ENCODE assay signal across 22 mouse cellular contexts in the genomic region with DNA sequence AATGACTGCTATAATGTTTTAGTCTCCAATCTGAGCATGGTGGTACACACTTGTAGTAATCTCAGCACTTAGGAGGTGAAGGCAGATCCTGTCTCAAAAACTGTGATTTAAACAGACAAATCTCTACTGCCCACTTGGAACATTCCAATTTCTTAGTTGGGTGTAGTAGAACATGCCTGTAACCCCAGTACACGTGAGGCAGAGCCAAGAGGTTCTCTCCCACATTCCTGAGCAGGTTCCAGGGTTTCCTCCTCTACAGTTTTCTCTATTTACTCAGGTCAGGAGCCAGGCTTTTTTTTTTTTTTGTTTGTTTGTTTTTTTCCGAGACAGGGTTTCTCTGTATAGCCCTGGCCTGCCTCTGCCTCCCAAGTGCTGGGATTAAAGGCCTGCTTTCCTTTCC. TPM values are rescaled to one million over a fixed set of nuclear protein-coding genes. Genes with fewer than 3 reads are reported as not detected.
DNase-seq lines count a peak whose midpoint lies in the region; ATAC-seq and TF ChIP-seq lines count a peak whose summit lies in the region.
"Had no signal": no experiment of that assay in that cellular context is flagged by ENCODE, and none has a peak within 500 bp of the region (broad histone marks: within the 10 kb centered on the region; RNA-seq: fewer than 3 reads in every experiment).

No protein-coding gene starts in this region.

- H3K4me1 ChIP-seq in heart, embryonic 13.5 days = peaks cover 34% of the 10 kb centered on the region
- no peaks in the 10 kb centered on the region; the same call in 1 of the 2 replicates for H3K4me1 ChIP-seq in heart, adult 2 months (ENCODE audit: control insufficient read depth, insufficient read depth, low read length)
- H3K4me1 ChIP-seq in stomach, postnatal 0 days (replicated peaks; ENCODE audit: control insufficient read depth, insufficient read depth) = no peaks in the 10 kb centered on the region
- H3K4me1 ChIP-seq in kidney, adult 2 months (ENCODE audit: control insufficient read depth, insufficient read depth, low read length) = 0 out of 2 replicates have a peak, but pooled peaks cover 2% of the 10 kb centered on the region

- TF ChIP-seq POLR2A in heart, adult 2 months (IDR thresholded peaks at IDR 0.05; ENCODE audit: insufficient read depth, low read depth, low read length) = no peak
- TF ChIP-seq POLR2A in kidney, adult 2 months (IDR thresholded peaks at IDR 0.05; ENCODE audit: low read depth, low read length) = no peak

- no peaks in the 10 kb centered on the region for H3K79me2 ChIP-seq in heart, adult 2 months (replicated peaks; ENCODE audit: control insufficient read depth, insufficient read depth, low read length)

- no peak overlapping the region for H3K4me3 ChIP-seq in heart, embryonic 13.5 days
- H3K4me3 ChIP-seq in heart, adult 2 months = no peak overlapping the region
- no peak overlapping the region for H3K4me3 ChIP-seq in stomach, postnatal 0 days (ENCODE audit: low read depth, low read length)
- H3K4me3 ChIP-seq in kidney, adult 2 months (ENCODE audit: insufficient read depth, low read depth, low read length) = no peak overlapping the region
- H3K4me3 ChIP-seq: embryonic facial prominence, embryonic 13.5 days; forebrain, embryonic 10.5 days; forebrain, embryonic 15.5 days; heart, embryonic 10.5 days; heart, embryonic 15.5 days; hindbrain, embryonic 15.5 days had no signal

- no peaks in the 10 kb centered on the region for H3K9me3 ChIP-seq in heart, embryonic 13.5 days
- H3K9me3 ChIP-seq in stomach, postnatal 0 days (ENCODE audit: control insufficient read depth, low read length) = no peaks in the 10 kb centered on the region
- H3K9me3 ChIP-seq: embryonic facial prominence, embryonic 13.5 days; forebrain, embryonic 10.5 days; forebrain, embryonic 15.5 days; G1E; heart, embryonic 10.5 days; heart, embryonic 15.5 days; hindbrain, embryonic 15.5 days had no signal

- TF ChIP-seq EP300 in heart, adult 2 months (IDR thresholded peaks at IDR 0.05; ENCODE audit: insufficient read depth, low read depth, low read length) = no peak
- TF ChIP-seq EP300 in stomach, postnatal 0 days (optimal IDR thresholded peaks at IDR 0.05) = no peak

- intact Hi-C loops in heart, adult 2 months (cut with DNase I) = no loop called here

- H3K27ac ChIP-seq in heart, embryonic 13.5 days (replicated peaks) = 0 out of 2 replicates have a peak overlapping the region, but pooled peaks have one; percentile 24
- H3K27ac ChIP-seq in heart, adult 2 months = no peak overlapping the region
- H3K27ac ChIP-seq in stomach, postnatal 0 days (replicated peaks) = no peak overlapping the region
- H3K27ac ChIP-seq in kidney, adult 2 months (ENCODE audit: insufficient read depth, low read depth, low read length) = no peak overlapping the region
- H3K27ac ChIP-seq: embryonic facial prominence, embryonic 13.5 days; forebrain, embryonic 10.5 days; forebrain, embryonic 15.5 days; heart, embryonic 10.5 days; heart, embryonic 15.5 days; hindbrain, embryonic 15.5 days had no signal

- no peak overlapping the region for H3K9ac ChIP-seq in heart, embryonic 13.5 days
- no peak overlapping the region for H3K9ac ChIP-seq in heart, adult 2 months (ENCODE audit: low read depth, low read length)
- no peak overlapping the region for H3K9ac ChIP-seq in stomach, postnatal 0 days (ENCODE audit: low read length)
- H3K9ac ChIP-seq: embryonic facial prominence, embryonic 13.5 days; forebrain, embryonic 15.5 days; heart, embryonic 15.5 days; hindbrain, embryonic 15.5 days had no signal

- no peak for TF ChIP-seq CTCF in heart, adult 2 months (IDR thresholded peaks at IDR 0.05)
- TF ChIP-seq CTCF in stomach, postnatal 0 days (IDR thresholded peaks at IDR 0.05; ENCODE audit: low read depth) = no peak
- TF ChIP-seq CTCF in kidney, adult 2 months (conservative IDR thresholded peaks at IDR 0.05; ENCODE audit: insufficient read depth, insufficient read length, low read depth, low read length) = no peak

- H3K36me3 ChIP-seq in heart, embryonic 13.5 days = peaks cover 29% of the 10 kb centered on the region
- no peaks in the 10 kb centered on the region for H3K36me3 ChIP-seq in heart, adult 2 months (ENCODE audit: control insufficient read depth, insufficient read depth, low read length)
- H3K36me3 ChIP-seq in stomach, postnatal 0 days (ENCODE audit: control insufficient read depth, insufficient read depth, low read length) = peaks cover 8% of the 10 kb centered on the region
- no peaks in the 10 kb centered on the region for H3K36me3 ChIP-seq in kidney, adult 2 months (ENCODE audit: control insufficient read depth, insufficient read depth, low read length)

- 50% methylated on average over 2 of the region's 2 CpGs for WGBS in heart, embryonic 13.5 days
- WGBS in heart, adult 2 months = 26% methylated on average over 2 of the region's 2 CpGs
- 27% methylated on average over 2 of the region's 2 CpGs for WGBS in stomach, postnatal 0 days
- 34% methylated on average over 2 of the region's 2 CpGs for WGBS in kidney, adult 2 months

- no peak for ATAC-seq in heart, embryonic 13.5 days (ENCODE audit: extremely low read depth, insufficient number of reproducible peaks, low FRiP score, low TSS enrichment)
- ATAC-seq in stomach, postnatal 0 days (ENCODE audit: low FRiP score, low TSS enrichment) = peak; percentile 24; the same call in 1 of the 2 replicates
- no peak for ATAC-seq in cerebellum, adult (ENCODE audit: insufficient number of reproducible peaks, low FRiP score, low TSS enrichment)
- ATAC-seq: CD4-positive, CD25-positive, alpha-beta regulatory T cell, adult 4 months; forebrain, embryonic 15.5 days had no signal

- no peak overlapping the region for H3K4me2 ChIP-seq in heart, embryonic 13.5 days
- no peak overlapping the region for H3K4me2 ChIP-seq in stomach, postnatal 0 days (replicated peaks; ENCODE audit: low read depth)
- H3K4me2 ChIP-seq: embryonic facial prominence, embryonic 13.5 days; forebrain, embryonic 15.5 days; heart, embryonic 15.5 days; hindbrain, embryonic 15.5 days had no signal

- H3K27me3 ChIP-seq in heart, embryonic 13.5 days (replicated peaks) = no peaks in the 10 kb centered on the region
- H3K27me3 ChIP-seq in heart, adult 2 months (ENCODE audit: control insufficient read depth, insufficient read depth, low read length) = no peaks in the 10 kb centered on the region
- H3K27me3 ChIP-seq in stomach, postnatal 0 days (ENCODE audit: control insufficient read depth, insufficient read depth, low read length) = no peaks in the 10 kb centered on the region
- no peaks in the 10 kb centered on the region for H3K27me3 ChIP-seq in kidney, adult 2 months (replicated peaks; ENCODE audit: control insufficient read depth, insufficient read depth, low read length)
- H3K27me3 ChIP-seq: embryonic facial prominence, embryonic 13.5 days; forebrain, embryonic 15.5 days; heart, embryonic 15.5 days; hindbrain, embryonic 15.5 days had no signal

- no peak for DNase-seq in heart, adult 2 months
- DNase-seq in NIH3T3 (ENCODE audit: low read depth) = peak; percentile 11
- peak; percentile 20 for DNase-seq in lung, postnatal 10 days
- DNase-seq in stomach, postnatal 0 days (ENCODE audit: low spot score) = no peak
- DNase-seq in kidney, adult 2 months = no peak
- DNase-seq: adrenal gland, postnatal 14 days; B cell, adult 2 months; cerebellum, adult 18-20 months; cerebellum, adult 9-11 months; cerebellum, postnatal 36 days; gastrocnemius, postnatal 36 days; heart, postnatal 14 days had no signal

RNA-seq across cellular contexts. Expression of a gene that starts 2.5 kb away (rescaled TPM):
- polyA plus RNA-seq in heart, embryonic 13.5 days (2015; fragmentation: Nextera tagmentation; extraction: Ambion mirVana) = 19.5 and 20.0 TPM in 2 replicates
- total RNA-seq in heart, adult 2 months (2021) = 10 to 100 TPM; 14.2 to 15.3 TPM
- 21.0 and 25.2 TPM in 2 replicates for polyA plus RNA-seq in heart, adult 2 months (2012; rRNA removed)
- polyA plus RNA-seq in stomach, postnatal 0 days (2015; fragmentation: Nextera tagmentation; extraction: Ambion mirVana) = 3.7 and 4.4 TPM in 2 replicates
- 5.3 and 5.8 TPM in 2 replicates for polyA plus RNA-seq in kidney, adult 2 months (2012; rRNA removed)

RNA-seq across cellular contexts. Expression of a gene that starts 21.5 kb away (rescaled TPM):
- 61.7 and 64.1 TPM in 2 replicates for polyA plus RNA-seq in heart, embryonic 13.5 days (2015; fragmentation: Nextera tagmentation; extraction: Ambion mirVana)
- 10 to 100 TPM; 13.3 to 17.2 TPM for total RNA-seq in heart, adult 2 months (2021)
- 16.5 and 21.9 TPM in 2 replicates for polyA plus RNA-seq in heart, adult 2 months (2012; rRNA removed)
- 23.2 and 25.5 TPM in 2 replicates for polyA plus RNA-seq in stomach, postnatal 0 days (2015; fragmentation: Nextera tagmentation; extraction: Ambion mirVana)
- polyA plus RNA-seq in kidney, adult 2 months (2012; rRNA removed) = 31.0 and 34.4 TPM in 2 replicates

RNA-seq across cellular contexts. Expression of a gene that starts 30.3 kb away (rescaled TPM):
- polyA plus RNA-seq in heart, embryonic 13.5 days (2015; fragmentation: Nextera tagmentation; extraction: Ambion mirVana) = 86.6 and 92.1 TPM in 2 replicates
- 10 to 100 TPM; 22.8 to 25.6 TPM for total RNA-seq in heart, adult 2 months (2021)
- polyA plus RNA-seq in heart, adult 2 months (2012; rRNA removed) = 79.2 and 81.5 TPM in 2 replicates
- 44.9 and 50.5 TPM in 2 replicates for polyA plus RNA-seq in stomach, postnatal 0 days (2015; fragmentation: Nextera tagmentation; extraction: Ambion mirVana)
- 220 and 295 TPM in 2 replicates for polyA plus RNA-seq in kidney, adult 2 months (2012; rRNA removed)

RNA-seq across cellular contexts. Expression of a gene that starts 32.8 kb away (rescaled TPM):
- polyA plus RNA-seq in heart, embryonic 13.5 days (2015; fragmentation: Nextera tagmentation; extraction: Ambion mirVana) = 53.5 TPM in 2 replicates
- 10 to 100 TPM; 61.9 to 88.1 TPM for total RNA-seq in heart, adult 2 months (2021)
- 60.7 and 69.1 TPM in 2 replicates for polyA plus RNA-seq in heart, adult 2 months (2012; rRNA removed)
- polyA plus RNA-seq in stomach, postnatal 0 days (2015; fragmentation: Nextera tagmentation; extraction: Ambion mirVana) = 40.4 and 42.4 TPM in 2 replicates
- 64.7 and 74.3 TPM in 2 replicates for polyA plus RNA-seq in kidney, adult 2 months (2012; rRNA removed)

RNA-seq across cellular contexts. Expression of a gene that starts 39.9 kb away (rescaled TPM):
- polyA plus RNA-seq in heart, embryonic 13.5 days (2015; fragmentation: Nextera tagmentation; extraction: Ambion mirVana) = 99.5 and 107 TPM in 2 replicates
- 10 to 100 TPM; 47.8 to 51.2 TPM for total RNA-seq in heart, adult 2 months (2021)
- polyA plus RNA-seq in heart, adult 2 months (2012; rRNA removed) = 55.5 and 65.0 TPM in 2 replicates
- polyA plus RNA-seq in stomach, postnatal 0 days (2015; fragmentation: Nextera tagmentation; extraction: Ambion mirVana) = 67.1 and 70.6 TPM in 2 replicates
- 52.3 and 60.0 TPM in 2 replicates for polyA plus RNA-seq in kidney, adult 2 months (2012; rRNA removed)

Comparison
In these comparisons a context has a peak if more than half of its experiments do, and no peak if none do; other contexts are left out.
1. DNase-seq: peak in NIH3T3 (single experiment) and lung, postnatal 10 days (single experiment); none in heart, adult 2 months (0 of 2), stomach, postnatal 0 days (single experiment) and kidney, adult 2 months (single experiment).